Mouse (Mus musculus): ENCODE results near the gene Pkmyt1.

DNA sequence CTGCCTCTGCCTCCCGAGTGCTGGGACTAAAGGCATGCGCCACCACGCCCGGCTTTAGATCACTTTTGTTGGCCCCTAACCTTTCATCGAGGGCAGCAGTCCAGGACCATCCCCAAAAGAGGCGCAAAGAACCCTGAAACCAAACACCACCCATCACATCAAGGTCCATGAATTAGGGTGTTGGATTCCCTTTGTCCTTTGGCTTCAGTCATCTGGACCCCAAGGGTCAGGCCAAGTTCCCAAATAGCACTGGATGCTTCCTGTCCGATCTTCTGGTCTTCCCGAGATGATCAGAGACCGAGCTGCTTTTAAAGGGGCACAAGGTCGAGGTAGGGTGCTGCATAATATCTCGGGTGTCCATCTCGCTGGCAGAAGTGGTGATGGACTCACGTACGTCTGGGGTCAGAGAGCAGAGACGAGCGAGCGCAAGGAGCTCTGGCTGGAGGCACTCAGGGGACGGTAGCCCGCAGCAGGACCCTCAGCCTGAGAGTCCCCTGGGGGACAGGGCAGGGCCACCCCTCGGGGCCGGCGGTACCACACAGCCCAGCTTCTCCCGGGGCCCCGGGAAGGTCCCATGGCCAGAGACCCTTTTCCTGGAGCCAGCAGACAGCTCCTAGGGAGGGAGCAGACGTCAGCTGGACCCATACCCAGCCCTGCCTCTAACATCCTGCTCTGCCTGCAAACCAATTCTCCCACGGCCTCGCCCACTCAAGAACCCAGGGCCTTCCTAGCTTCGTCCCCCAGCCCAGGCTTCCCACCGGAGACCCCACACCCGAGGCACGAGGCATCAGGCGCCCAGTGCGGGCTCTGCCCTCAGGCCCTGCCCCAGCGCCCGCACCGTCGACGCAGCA lies 15.4 kb downstream of the Pkmyt1 start:
- no peak for TF ChIP-seq CTCF (IDR thresholded peaks at IDR 0.05; ENCODE audit: borderline replicate concordance, insufficient read depth, low read length)
- TF ChIP-seq POLR2A (IDR thresholded peaks at IDR 0.05; ENCODE audit: low read depth, low read length): no peak

Data from embryonic fibroblast, embryonic 13.5 days (primary cell).